Mouse (Mus musculus): Measurements from ENCODE around the gene Celf2.

Celf2 gene

DNA sequence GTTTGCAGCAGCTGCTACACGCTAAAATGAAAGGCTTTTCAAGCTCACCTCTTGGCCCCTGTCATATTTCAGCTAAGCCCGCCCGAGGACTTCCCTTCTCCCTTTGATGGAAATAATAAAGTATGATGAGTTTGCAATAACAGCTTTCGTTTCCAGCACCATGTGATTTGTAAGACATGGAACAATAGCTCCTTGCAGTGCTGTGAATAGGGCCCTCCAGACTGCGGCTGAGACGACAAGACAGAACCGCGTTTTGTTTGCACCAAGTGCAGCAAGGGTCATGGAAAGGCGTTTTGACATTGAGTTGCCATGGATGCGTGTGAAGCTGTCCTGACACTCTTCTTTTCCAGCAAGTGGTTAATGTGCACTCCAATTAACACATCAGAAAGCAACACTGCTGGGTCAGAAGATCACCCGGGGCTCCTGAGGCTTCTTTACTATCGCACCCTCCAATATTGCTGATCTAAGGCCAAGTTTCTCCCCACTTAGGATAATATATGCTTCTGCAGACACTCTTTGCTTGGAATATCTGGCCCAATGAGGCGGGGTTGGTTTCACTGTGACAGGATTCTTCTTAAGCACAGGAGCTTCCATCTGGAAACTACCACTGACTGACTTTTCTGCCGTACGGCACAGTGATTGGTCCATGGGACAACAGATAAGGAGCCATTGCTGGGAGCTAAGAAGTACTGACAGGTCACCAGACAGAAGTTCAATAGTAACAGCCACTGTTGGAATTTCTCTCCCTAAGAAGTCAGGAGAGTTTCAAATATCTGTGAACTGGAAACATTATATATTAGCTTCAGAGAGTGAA is 301.5 kb downstream of the Celf2 start:
- no peak for DNase-seq (ENCODE audit: low read depth in 1 of 2, low spot score in 2 of 2)

DNA sequence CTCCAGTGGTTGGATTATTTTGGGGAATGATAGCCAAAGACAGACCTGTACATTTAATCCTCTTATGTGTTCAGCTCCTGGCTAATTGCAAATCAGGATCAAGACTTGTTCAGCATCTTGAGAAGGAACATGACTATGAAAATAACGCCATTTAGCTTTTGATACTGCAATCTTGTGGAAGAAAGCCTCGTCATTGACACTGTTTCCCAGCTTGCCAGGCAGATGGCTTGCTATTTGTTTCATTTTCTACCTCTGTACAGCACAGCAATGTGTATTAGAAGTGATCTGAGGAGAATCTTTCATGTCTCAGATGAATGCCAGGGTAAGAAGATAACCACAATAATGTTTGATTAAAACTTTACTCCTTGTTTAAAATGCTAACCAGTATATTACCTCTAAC is 315.9 kb downstream of the Celf2 start:
- DNase-seq (ENCODE audit: low read depth in 1 of 2, low spot score in 2 of 2), result no peak

DNA sequence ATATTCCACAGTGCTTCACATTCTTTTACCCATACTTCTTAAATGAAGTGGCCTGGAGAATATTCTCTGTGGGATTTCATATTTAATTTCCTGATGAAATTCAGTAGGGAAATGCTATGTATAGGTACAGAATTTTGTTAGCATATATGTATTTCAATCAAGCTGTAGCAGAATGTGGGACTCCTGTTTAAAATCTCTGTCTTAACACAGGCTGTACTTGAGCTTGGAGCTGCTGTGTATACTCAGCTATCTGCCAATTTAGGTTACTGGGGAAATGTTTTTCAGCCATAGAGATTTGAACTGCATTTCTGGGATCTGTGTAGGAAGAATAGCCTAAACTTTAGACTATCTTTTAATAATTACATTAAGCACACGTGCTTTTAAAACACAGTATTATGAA is 330.2 kb downstream of the Celf2 start:
- no peak for DNase-seq (ENCODE audit: low read depth in 1 of 2, low spot score in 2 of 2)

DNA sequence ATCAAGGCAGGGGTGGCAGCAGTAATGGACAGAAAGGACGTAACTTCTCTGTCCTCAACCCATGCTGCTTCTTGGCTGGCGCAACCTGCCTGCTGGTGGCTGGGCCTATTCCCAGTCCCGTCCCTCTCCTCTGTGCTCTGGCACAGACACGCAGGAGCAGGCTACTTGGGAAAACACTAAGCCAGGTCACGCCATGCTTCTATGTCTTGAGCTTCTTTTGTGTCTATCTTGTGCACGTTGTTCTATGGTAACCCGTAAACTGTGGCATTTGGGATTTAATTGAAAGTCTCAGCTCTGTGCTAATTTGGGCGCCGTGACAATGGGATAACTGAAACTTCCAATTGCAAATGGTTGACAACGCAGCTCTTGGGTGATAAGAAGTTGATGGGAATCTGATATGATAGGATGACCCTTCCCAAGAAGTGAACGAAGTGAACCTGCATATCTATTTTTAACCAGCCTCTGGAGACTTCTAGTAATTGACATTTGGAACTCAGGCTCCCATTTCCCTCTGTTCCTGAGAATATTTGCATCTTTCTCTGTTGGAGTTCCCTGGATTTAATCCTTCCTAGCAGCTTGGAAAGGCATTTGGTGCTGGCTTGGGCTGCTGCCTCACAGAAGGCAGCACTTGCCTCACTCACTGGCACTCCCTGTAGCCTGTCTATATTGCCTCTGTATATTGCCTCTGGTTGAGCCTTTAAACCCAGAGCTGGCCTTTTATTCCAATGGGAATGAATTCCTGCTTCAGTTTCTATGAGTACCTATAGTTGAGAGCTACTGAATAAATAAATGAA is 335.9 kb downstream of the Celf2 start:
- DNase-seq (ENCODE audit: low read depth in 1 of 2, low spot score in 2 of 2), result no peak

DNA sequence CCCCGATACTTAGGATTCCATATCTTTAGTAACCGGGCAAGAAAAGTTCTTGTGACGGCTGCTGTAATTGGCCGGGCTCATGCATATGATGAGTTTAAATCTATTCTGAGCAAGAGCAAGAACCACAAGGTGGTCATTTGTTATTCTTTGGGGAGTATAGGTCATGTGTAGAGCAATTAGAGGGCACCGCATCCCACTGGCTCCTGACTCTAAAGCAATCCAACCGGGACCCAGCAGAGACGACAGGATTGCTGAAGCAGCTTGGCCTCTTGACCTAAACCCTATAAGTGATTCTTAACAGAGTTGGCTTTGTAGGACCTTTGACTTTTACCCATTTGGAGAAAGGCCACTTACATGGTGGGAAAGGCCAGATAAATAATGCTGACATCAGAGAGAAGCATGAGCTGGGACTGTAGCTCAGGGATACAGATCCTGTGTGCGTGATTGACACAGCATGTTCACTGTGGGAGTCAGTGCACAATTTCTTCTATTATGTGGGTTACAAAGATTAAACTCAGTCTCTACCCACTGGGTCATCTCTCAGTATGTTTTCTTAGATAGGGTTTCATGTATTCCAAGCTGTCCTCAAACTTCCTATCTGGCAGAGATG is 338.2 kb downstream of the Celf2 start:
- DNase-seq (ENCODE audit: low read depth in 1 of 2, low spot score in 2 of 2), result no peak

DNA sequence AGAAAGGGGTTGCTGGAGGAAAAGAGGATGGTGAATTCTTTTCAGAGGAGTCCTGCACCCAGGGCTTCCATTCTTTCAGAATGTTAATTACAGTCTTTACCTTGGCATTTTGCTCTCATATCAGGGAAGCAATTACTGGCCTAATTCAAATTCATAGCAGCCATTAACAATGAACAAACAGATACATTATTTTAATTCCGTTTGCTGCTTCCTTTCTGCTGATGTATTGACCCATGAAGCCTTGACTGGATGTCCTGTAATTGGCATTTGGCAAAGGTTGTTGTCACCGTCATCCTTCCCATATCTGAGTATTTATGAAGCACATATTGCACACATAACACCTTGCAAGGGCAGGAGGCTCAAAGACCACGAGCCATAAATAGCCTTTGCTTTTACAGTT is 343.6 kb downstream of the Celf2 start:
- no peak for DNase-seq (ENCODE audit: low read depth in 1 of 2, low spot score in 2 of 2)

DNA sequence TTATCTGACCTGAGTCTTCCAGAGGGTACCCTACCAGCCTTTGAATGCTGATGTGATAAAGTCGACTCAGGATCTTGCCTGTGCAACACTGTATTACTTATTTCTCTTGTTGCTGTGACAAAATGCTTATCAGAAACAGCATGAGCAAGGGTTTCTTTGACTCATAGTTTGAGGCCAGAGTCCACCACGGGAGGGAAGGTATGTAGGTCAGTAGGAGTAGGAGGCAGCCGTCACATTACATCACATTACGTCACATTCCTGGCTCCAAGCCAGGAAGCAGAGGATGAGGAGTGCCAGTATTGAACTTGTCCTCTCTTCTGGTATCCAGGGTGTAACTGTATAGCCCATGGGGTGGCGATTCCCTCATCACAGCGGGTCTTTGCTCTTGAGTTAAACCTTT is 349.3 kb downstream of the Celf2 start:
- no peak for DNase-seq (ENCODE audit: low read depth in 1 of 2, low spot score in 2 of 2)

DNA sequence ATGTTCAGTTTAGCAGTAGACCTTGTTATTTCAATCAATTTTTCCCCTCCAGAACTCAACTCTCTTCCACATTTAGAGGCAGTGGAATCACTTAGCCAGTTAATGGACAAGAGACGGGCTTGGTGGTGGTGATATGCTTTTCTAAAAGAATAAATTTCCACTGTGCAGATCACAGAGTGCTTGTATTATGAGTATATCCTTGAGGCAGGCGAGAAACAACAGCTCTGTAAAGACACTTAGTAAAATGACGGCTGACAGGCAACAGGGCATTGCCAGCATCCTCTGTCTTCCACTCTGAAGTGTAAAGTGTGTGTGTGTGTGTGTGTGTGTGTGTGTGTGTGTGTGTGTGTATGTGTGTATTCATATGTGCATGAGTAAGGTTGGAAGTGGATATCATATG is 362.1 kb downstream of the Celf2 start:
- DNase-seq (ENCODE audit: low read depth in 1 of 2, low spot score in 2 of 2), result no peak

DNA sequence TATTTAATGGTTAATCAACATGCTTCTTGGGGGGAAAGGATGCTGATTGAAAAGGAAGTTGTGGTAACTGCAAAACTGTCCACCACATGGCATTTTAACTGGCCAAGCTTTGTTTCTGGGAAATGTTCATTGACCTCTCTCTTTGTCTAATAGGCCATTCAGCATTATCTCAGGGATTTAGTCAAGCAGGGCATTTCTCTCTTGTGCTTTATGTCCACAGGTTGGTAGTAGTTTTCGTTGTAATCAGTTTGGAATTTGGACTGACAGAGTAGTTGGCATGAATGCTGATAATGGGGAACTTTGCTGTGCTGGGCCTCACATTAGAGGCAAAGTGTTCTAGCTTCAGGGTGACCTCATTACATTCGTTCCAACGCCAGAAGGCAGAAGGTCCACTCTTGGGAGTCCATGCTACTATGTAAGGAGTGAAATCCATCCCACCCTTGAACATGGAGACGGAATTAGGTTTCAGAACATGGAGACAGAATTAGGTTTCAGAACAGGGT is 363.8 kb downstream of the Celf2 start:
- DNase-seq (ENCODE audit: low read depth in 1 of 2, low spot score in 2 of 2), result no peak

DNA sequence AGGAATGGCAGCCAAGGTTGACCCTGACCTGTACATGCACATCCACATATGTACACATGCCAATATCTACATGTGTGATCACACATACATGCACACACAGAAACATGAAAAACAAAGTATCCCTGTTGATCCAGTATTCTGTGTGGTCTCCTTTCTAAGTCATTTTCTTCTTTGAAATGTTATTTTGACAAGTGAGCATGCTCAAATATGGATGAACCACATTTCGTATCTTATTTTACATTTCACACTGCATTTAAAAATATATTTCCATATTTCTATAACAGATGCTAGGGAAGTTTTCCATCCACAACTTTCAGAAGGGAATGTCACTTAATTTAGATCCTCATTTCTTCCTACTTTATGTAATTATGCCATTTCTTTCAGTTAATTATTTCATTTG is 364.5 kb downstream of the Celf2 start:
- no peak for DNase-seq (ENCODE audit: low read depth in 1 of 2, low spot score in 2 of 2)

DNA sequence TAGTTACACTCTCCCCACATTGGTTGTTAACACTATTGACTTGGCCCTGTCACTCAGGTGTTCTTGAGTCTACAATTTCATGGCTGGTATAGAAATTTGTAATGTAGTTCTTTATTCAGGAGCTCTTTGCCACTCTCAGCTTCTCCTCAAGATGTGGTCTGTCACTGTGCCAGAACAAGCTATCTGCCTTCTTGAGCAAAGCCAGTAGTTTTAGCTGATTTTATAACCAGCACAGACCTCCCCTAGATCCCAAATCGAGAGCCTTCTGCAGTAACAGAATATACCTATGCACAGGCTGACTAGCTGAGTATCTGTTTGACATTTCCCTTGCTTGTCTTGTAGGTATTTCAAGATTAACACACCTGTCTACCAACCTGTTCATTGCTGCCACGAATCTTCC is 386.0 kb downstream of the Celf2 start:
- DNase-seq (ENCODE audit: low read depth in 1 of 2, low spot score in 2 of 2), result no peak

DNA sequence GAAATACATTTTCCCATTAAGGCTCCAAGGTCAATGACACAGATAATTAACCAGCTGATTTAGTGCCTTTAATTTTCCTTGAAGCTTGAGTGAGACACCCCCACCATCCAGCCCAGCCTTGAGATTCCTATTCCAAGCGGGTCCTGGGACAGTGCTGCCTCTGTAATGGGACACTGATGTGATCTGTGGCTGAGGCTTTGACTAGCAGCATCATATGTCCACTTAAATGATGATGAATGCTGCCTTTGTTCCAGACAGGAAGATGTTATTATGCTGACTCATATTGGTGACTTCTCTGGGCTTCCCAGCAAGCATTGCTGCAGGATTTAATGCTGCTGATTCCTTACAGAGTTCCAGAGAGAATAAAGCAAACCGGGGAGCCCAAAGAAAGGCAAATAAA is 393.6 kb downstream of the Celf2 start:
- DNase-seq (ENCODE audit: low read depth in 1 of 2, low spot score in 2 of 2), result no peak

DNA sequence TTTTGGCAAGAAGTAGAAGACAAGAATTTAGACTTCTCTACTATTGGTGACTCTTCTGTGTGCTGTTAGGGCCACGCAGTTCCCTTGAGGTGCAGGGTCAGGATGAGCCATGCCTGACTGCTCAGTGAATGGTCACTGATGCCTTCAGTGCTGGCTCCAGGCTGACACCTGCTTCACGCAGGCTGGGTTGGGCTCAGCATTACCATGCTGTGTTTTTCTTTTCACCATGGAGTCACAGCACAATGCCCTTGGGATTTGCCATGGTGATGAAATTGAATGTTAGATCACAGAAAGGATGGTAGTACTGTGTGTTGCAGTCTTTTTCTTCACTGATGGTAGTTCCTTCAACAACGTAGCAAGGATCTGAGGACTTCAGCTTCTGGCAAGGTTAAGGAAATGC is 394.2 kb downstream of the Celf2 start:
- DNase-seq (ENCODE audit: low read depth in 1 of 2, low spot score in 2 of 2), result no peak

DNA sequence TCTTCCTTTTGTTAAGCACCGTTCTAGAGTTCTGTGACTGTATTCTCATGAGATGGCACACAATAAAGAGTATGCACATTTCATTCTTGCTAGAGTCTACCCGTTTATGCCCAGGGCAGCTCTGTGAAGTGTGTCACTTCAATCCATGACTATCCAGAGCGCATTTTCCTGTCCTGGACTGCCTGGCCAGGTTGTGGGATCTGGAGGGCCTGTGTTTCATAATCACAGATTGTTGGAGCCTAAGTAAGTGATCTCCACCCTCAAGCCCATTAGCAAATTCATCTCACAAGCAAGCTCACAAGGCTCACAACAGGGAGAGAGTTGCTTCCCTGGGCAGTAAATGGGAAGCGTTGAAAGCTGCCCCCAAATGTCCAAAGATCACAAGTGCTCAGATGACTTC is 395.6 kb downstream of the Celf2 start:
- no peak for DNase-seq (ENCODE audit: low read depth in 1 of 2, low spot score in 2 of 2)

DNA sequence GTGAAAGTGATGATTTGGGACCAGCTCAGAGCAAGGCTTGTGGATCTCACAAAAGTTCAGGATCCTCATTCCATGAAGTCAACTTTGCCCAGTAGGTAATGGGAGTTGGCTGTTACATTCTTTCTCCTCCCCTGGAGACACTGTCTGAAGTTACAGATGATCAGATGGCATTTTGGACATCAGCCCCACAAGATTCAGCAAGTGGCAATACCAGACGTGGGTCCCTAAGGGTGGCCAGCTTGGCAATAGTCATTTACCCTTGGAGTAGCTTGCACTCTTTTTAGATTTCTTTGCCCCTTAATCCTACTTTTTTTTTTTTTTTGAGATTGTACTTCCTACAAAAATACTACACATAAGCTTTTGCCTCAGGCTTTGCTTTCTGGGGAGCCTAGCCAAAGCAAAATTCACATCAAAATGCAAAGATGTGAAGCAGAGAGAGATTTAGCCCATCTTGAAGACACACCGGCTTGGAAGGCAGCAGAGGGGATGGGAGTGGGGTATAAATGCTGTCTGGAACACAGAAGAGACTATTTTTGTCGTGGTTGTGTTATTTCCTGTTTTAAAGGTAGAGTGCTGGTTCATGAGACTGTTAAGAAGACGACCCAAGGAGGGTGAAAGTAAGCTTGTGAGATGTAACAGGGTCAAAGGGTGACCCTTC is 397.1 kb downstream of the Celf2 start:
- DNase-seq (ENCODE audit: low read depth in 1 of 2, low spot score in 2 of 2), result no peak

DNA sequence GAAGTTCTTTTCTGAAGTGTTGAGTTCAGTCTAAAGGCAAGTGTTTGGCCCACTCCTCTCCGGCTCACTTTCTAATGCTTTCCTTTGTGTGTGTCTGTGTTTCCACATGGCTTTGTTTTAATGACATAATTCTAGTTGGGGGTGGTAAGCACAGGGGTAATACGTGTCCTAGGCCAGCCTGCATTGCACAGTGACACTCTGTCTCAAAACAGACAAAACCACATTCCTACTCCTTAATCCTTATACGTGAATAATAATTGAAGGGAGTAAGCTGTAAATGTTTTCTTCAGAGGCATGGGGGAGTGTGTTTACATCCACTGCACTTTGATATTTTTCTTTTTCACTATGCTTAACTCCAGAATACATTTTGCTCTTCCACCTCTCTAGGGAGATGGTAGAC is 415.9 kb downstream of the Celf2 start:
- DNase-seq (ENCODE audit: low read depth in 1 of 2, low spot score in 2 of 2), result no peak

DNA sequence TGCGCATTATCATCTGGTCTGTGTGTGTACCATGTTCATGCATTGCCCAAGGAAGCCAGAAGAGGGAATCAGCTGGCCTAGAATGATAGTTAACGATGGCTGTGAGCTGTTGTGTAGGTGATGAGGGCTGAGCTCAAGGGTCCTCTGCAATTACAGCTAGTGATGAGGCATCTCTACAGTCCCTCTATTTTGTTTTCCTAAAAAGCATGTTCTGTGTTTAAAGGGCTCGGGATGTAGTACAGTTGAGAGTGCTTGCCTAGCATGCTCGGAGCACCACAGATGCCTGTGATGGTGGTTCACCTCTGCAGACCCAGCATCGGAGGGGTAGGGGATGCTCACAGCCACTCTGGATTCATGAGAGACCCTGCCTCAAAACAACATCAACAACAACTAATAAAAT is 416.7 kb downstream of the Celf2 start:
- DNase-seq (ENCODE audit: low read depth in 1 of 2, low spot score in 2 of 2), result no peak

DNA sequence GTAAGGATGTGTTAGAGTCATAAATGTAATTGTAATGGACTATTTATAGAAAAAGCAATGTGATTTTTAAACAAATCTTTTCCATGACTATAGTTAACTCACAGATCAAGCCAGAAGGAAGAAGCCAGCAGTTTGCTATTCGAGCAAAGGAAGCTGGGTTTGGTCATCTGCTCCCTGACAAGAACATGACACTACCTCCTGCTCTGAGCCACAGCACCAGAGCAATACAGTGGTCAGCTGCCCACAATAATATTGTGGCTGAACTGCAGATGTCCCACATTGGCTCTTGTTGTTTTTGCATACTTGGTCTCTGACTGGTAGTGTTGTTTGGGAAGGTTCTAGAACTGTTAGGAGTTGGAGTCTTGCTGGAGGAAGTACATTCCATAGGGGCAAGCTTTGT is 418.9 kb downstream of the Celf2 start:
- no peak for DNase-seq (ENCODE audit: low read depth in 1 of 2, low spot score in 2 of 2)

DNA sequence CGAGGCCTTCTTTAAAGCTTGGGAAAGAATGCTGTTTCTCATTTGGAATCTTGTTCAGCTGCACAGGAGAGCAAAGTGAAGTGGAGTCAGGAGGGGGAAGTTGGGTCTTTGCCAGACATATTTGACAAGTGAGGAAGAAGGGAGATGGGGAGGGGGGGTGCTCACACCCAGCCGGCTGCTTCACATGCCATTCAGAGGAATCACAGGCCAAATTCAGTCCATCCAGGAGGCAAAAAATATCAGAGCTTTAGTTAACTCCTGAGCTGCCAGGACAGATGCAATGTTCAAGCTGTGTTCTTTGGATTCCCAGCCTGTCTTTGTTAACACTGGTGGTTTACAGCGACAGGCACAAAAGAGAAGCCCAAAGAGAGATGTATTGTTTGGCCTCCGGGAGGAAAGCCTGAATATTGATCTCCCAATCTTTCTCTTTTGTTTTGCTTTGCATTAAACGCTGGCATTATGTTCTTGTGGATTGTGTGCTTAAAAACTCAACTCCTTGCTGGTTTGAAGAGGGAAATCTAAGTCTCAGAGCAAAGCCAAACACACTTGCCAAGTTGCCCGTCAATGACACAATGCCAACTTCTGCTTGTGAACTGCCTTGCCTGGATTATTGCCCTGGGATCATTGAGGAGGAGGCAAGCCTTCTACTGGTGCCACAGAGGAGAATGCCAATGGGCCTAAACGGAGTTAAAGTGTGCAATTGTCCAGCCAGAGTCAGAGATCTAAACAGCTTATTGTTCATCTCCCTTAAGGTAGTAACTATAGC is 420.1 kb downstream of the Celf2 start:
- DNase-seq (ENCODE audit: low read depth in 1 of 2, low spot score in 2 of 2), result no peak

DNA sequence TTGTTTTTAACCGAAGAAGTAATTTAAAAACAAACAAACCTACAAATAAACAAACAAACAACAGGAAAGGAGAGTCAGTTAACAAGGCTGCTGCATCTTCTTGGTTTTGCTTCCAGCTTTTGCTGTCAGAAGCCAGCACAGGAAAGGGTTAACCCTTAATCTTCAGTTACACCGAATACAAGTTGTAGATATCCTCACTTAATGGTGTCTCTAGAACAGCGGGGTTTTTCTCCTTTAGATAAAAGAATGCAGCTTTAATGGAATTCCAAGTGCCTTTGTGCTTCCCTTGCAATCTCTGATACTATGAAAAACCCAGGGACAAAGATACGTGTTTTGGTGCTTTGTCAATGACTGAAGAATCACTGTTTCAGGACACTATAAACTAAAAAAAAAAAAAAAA is 420.8 kb downstream of the Celf2 start:
- no peak for DNase-seq (ENCODE audit: low read depth in 1 of 2, low spot score in 2 of 2)

DNA sequence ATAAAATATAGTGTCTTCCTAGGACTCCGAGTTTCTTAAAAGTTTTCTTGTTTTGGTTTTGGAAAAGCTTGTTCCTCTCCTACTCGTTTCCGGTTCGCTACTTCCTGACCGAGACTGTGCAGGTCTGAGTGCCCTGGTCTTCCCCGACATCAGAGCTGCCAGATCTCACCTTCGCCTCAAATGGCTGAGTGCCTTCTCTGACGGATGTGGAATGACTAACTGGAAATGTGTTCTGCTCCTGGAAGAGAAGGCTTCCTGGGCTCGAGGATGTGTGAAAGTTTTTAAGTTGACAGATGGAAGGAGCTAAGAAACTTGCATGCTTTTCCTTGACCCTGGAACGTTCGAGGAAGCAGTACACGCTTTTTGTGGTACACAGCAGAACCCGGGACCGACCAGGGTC is 421.9 kb downstream of the Celf2 start:
- no peak for DNase-seq (ENCODE audit: low read depth in 1 of 2, low spot score in 2 of 2)

Measured in monocyte, adult 2 months (primary cell).